Mouse (Mus musculus) mammary gland, adult 2 months (tissue): ENCODE measurements around the gene Insm1. TPM values are rescaled to one million over a fixed set of nuclear protein-coding genes. Genes with fewer than 3 reads are reported as not detected.

Experiments used
- polyA plus RNA-seq: library from polyadenylated mRNA; depleted of rRNA; stranded (reverse); fragments of >200 nt; gene quantifications from 2 replicates; pipeline ENCODE4 v1.2.3, GENCODE M21; 2012; ENCODE audit warnings: low replicate concordance; rRNA removed

The Insm1 gene
- 1.7 and 14.2 TPM in 2 replicates for polyA plus RNA-seq

DNA sequence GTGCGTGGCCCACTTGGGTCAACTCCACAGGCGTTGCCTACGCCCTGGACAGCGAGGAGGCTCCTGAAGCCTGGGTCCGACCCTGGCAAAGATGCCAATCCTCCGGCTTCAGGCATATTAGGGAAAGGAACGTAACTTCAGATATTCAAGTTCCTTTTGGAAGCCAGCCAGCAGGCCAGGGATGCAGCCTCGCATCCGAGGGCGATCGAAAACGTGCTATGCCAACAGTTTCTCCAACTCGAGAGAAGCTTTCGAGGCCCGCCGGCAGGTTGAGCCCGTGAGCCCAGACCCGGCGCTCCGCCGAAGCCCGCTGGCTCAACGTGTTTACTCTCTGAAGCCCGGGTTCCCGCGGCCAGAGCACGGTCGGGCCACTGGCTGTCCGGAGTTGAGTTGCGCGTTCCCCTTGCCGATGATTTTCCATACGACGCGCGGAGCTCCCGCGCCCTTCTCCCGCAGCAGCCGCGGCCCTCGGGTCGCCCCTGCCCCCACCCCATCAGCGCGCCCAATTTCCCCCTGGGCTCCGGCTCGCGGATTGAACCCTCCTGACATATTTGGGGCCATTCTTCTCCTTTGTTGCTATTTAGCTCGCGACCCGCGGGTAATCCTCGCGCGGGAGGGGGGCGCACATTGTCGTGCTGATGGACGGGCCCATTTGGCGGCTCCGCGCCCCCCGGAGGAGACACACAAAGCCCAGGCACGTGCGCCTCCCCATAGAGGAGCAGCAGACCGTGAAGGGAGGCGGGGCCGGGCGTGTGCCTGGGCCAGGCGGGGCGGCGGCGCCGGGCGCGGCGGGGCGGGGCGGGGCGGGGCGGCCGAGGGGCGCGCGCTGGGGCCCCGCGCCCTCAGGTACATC lies at the start of gene Insm1:
Insm1 (plus strand) TSS at position 846 of the 853 bp plus-strand sequence.

